Mouse (Mus musculus) effector memory CD4-positive, alpha-beta T cell, adult 5 months (primary cell): Measurements from ENCODE around the gene Foxi2. TPM values are rescaled to one million over a fixed set of nuclear protein-coding genes. Genes with fewer than 3 reads are reported as not detected.

Experiments used
- polyA plus RNA-seq: library from polyadenylated mRNA; unstranded; fragments of 100-300 nt; shearing (Covaris generic); gene quantifications from one replicate; pipeline ENCODE4 v1.2.1, GENCODE M21; 2017

Foxi2 gene
- not detected for polyA plus RNA-seq

GRCm38 (mm10) chr7:135410237-135410965 lies at the start of gene Foxi2:
Gene Foxi2 (plus strand): TSS chr7:135410308.

Other genes with a start within 250 kb of the Foxi2 start
- gene Nps, start 151.6 kb upstream of the Foxi2 start, polyA plus RNA-seq = not detected
- not detected for gene Clrn3, start 118.3 kb downstream of the Foxi2 start, polyA plus RNA-seq
- gene Ptpre, start 127.2 kb downstream of the Foxi2 start, polyA plus RNA-seq = 32.7 TPM